Mouse (Mus musculus) liver, adult (tissue): ENCODE measurements around the gene Fbxo4.

Experiments
- GATA4 ChIP-seq: IDR thresholded peaks from 2 replicates; pipeline ENCODE4 v1.6.1; 2014; ENCODE audit warnings: mild to moderate bottlenecking, low read length; ENCODE audit not compliant: insufficient replicate concordance

Gene Fbxo4

DNA sequence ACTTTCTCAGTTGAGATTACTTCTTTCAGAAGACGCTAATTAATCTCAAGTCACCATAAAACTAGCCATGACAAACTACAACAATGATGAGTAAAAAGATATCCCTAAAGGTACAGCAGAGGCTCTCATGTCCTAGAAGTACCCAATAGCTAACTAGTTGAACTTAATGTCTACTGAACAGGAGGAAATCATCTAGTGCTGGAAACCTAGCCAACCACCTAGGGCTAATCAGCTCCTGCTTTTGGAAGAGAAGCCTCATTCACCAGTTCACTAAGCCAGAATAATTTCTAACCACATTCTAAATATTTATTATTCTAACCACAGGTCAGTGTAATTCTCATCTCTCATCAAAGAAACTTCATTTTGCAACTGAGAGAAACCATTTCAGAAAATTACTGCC lies 47.4 kb downstream of the Fbxo4 start:
- TF ChIP-seq GATA4 = no peak
